Mouse (Mus musculus) neural tube, embryonic 15.5 days (tissue): ENCODE measurements around the gene Smok3a. TPM values are rescaled to one million over a fixed set of nuclear protein-coding genes. Genes with fewer than 3 reads are reported as not detected.
"Not testable (repeated sequence)": the region's sequence is repeated elsewhere in the genome, so short reads cannot be mapped to it uniquely, and the experiment has no call there.

Experiments used
- ATAC-seq: fragments of 200-750 bp; cut with Nextera tagmentation; 2 replicates; pipeline ENCODE4 v1.8.0; 2017; ENCODE audit warnings: mild to moderate bottlenecking, moderate TSS enrichment, moderate library complexity; ENCODE audit not compliant: low FRiP score
- H3K27ac ChIP-seq: fragments of 300-500 bp; sonication (generic); replicated peaks from 2 replicates; pipeline ENCODE4 v1.5.1; 2015; ENCODE audit warnings: mild to moderate bottlenecking, inconsistent platforms
- H3K27me3 ChIP-seq: fragments of 300-500 bp; sonication (generic); replicated peaks from 2 replicates; pipeline ENCODE4 v1.6.1; 2015; ENCODE audit warnings: inconsistent platforms
- H3K36me3 ChIP-seq: fragments of 300-500 bp; sonication (generic); 2 replicates; pipeline ENCODE4 v1.6.1; 2015; ENCODE audit warnings: inconsistent platforms
- H3K4me1 ChIP-seq: fragments of 300-500 bp; sonication (generic); 2 replicates; pipeline ENCODE4 v1.6.1; 2015; ENCODE audit warnings: inconsistent platforms
- H3K4me2 ChIP-seq: fragments of 300-500 bp; sonication (generic); 2 replicates; pipeline ENCODE4 v1.6.1; 2015; ENCODE audit warnings: inconsistent platforms, mild to moderate bottlenecking, moderate library complexity
- H3K4me3 ChIP-seq: fragments of 300-500 bp; sonication (generic); replicated peaks from 2 replicates; pipeline ENCODE4 v1.5.1; 2015; ENCODE audit warnings: mild to moderate bottlenecking, inconsistent platforms
- H3K9ac ChIP-seq: fragments of 300-500 bp; sonication (generic); replicated peaks from 2 replicates; pipeline ENCODE4 v1.6.1; 2015; ENCODE audit warnings: mild to moderate bottlenecking, inconsistent platforms
- H3K9me3 ChIP-seq: fragments of 300-500 bp; sonication (generic); replicated peaks from 2 replicates; pipeline ENCODE4 v1.6.1; 2016; ENCODE audit warnings: inconsistent platforms
- WGBS: fragments of 180-500 bp; shearing (Covaris S2); methylation state at CpG from one replicate; pipeline ENCODE4 v1.1.7; 2015; ENCODE audit warnings: mixed read lengths; 5-methylcytosine and 5-hydroxymethylcytosine counted together
- polyA plus RNA-seq: library from polyadenylated mRNA; unstranded; fragments of >200 nt; fragmentation: Nextera tagmentation; extraction: Ambion mirVana; gene quantifications from 2 replicates; pipeline ENCODE4 v1.2.1, GENCODE M21; 2015

Smok3a gene
- polyA plus RNA-seq = not detected in 2 replicates

- not testable (repeated sequence) for H3K9me3 ChIP-seq, H3K9ac ChIP-seq, H3K4me3 ChIP-seq, ATAC-seq, H3K36me3 ChIP-seq, H3K27me3 ChIP-seq, H3K27ac ChIP-seq, H3K4me2 ChIP-seq, H3K4me1 ChIP-seq
- 93% methylated on average over 3 of the region's 7 CpGs for WGBS
Measured at GRCm38 (mm10) chr5:138020961-138021479, at the start of gene Smok3a, which contains the start of gene Smok3b. Smok3a (plus strand) TSS chr5:138021261. Smok3b (plus strand) TSS chr5:138021429.

DNA sequence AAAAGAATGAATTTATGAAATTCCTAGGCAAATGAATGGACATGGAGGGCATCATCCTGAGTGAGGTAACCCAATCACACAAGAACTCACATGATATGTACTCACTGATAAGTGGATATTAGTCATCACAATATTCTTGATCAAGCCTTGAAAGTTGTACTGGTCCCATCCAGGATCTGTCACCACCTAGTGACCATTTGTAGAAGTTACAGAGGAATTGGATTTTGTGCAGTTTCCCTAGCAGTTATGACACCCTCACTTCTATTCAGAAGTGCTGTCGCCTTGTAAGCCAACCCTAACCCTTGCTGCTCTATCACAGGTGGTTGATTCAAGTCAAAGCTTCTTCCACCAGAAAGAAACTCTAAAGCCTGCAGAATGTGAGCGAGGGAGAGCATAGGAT is 47.9 kb upstream of the Smok3a start:
- ATAC-seq = no peak

DNA sequence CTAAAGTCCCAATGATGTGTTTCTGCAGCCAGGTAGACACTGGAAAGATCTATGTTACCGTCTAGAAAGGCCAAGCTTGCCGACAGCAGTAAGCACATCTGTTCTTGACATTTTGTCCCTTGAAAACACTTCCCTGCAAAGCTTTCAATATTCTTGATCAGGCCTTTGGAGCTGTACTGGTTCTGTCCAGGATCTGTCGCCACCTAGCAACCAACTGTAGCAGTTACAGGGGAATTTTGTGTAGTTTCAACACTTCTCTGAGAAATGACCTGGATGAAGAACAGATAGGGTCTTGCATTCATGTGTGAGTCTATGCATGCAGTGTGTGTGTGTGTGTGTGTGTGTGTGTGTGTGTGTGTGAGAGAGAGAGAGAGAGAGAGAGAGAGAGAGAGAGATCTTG is 47.3 kb upstream of the Smok3a start:
- Histone ChIP-seq H3K27me3 (0 out of 2 replicates have a peak, but pooled peaks cover 2% of the 10 kb centered on the region), H3K4me1 (no peaks in the 10 kb centered on the region), H3K36me3 (no peaks in the 10 kb centered on the region), H3K4me3 (no peak overlapping the region), H3K9me3 (no peaks in the 10 kb centered on the region), H3K4me2 (no peak overlapping the region), H3K9ac (no peak overlapping the region), H3K27ac (no peak overlapping the region)
- WGBS = 59% methylated on average over 3 of the region's 3 CpGs
- ATAC-seq = no peak

More for the DNA sequence above, 47.9 kb upstream of the Smok3a start:
- Histone ChIP-seq H3K4me1 (no peaks in the 10 kb centered on the region), H3K4me2 (no peak overlapping the region), H3K4me3 (no peak overlapping the region), H3K27ac (no peak overlapping the region), H3K9me3 (no peaks in the 10 kb centered on the region), H3K36me3 (no peaks in the 10 kb centered on the region), H3K9ac (no peak overlapping the region), H3K27me3 (0 out of 2 replicates have a peak, but pooled peaks cover 2% of the 10 kb centered on the region)
- 76% methylated on average over 2 of the region's 2 CpGs for WGBS

- Histone ChIP-seq H3K27ac (no peak overlapping the region), H3K4me2 (no peak overlapping the region), H3K4me3 (no peak overlapping the region), H3K4me1 (no peaks in the 10 kb centered on the region), H3K9me3 (no peaks in the 10 kb centered on the region), H3K36me3 (no peaks in the 10 kb centered on the region), H3K27me3 (0 out of 2 replicates have a peak, but pooled peaks cover 2% of the 10 kb centered on the region), H3K9ac (no peak overlapping the region)
- WGBS = 66% methylated on average over 3 of the region's 3 CpGs
- ATAC-seq = no peak
Measured at GRCm38 (mm10) chr5:137974724-137975123, 46.3 kb upstream of the Smok3a start.

DNA sequence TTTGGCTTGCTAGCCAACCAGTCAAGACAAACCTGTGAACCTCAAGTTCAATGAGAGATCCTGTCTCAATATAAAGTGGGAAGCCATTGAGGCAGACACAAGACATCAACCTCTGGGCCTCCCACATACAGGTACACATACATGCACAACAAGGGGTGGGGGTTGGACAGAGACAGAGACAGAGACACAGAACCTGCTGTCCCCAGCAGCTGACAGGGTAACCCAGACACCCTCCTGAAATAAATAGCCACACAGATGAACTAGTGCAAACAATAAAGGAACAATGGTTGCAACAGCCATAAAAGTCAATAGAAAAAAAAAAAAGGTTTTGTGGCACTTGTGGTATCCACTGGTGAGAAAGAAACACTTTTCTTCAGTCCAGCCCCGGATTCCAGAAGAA is 45.6 kb upstream of the Smok3a start:
- Histone ChIP-seq H3K36me3 (no peaks in the 10 kb centered on the region), H3K9me3 (no peaks in the 10 kb centered on the region), H3K27me3 (0 out of 2 replicates have a peak, but pooled peaks cover 2% of the 10 kb centered on the region), H3K4me3 (no peak overlapping the region), H3K4me1 (no peaks in the 10 kb centered on the region), H3K27ac (no peak overlapping the region), H3K9ac (no peak overlapping the region), H3K4me2 (no peak overlapping the region)
- WGBS = 28% methylated on average over 1 of the region's 1 CpGs
- ATAC-seq = no peak

DNA sequence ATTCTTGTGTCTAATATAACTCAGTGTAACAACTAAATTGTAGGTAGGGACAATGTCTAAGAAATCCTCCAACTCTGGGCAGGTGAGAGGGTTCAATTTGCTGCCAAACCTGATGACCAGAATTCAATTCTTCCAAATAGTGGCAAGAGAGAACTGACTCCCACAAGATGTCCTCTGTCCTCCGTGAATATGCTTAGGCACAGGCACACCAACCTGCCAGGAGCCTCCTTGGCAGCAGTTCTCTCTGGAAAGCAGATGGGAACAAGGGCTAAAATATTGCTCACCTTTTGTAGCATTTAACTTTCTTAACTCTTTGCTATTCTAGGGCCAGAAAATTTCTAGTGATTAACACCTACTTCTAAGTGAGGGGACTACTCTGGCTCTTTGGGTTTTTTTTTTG is 43.8 kb upstream of the Smok3a start:
- H3K27me3 ChIP-seq = 0 out of 2 replicates have a peak, but pooled peaks cover 2% of the 10 kb centered on the region
- WGBS = 32% methylated on average over 1 of the region's 1 CpGs
- no peak overlapping the region for H3K4me3 ChIP-seq
- no peak for ATAC-seq
- no peak overlapping the region for H3K27ac ChIP-seq
- H3K4me1 ChIP-seq = no peaks in the 10 kb centered on the region
- no peaks in the 10 kb centered on the region for H3K36me3 ChIP-seq
- no peak overlapping the region for H3K4me2 ChIP-seq
- H3K9me3 ChIP-seq = no peaks in the 10 kb centered on the region
- no peak overlapping the region for H3K9ac ChIP-seq

GRCm38 (mm10) chr5:137979081-137979480 is 42.0 kb upstream of the Smok3a start:
- H3K4me1 ChIP-seq = no peaks in the 10 kb centered on the region
- no peak overlapping the region for H3K27ac ChIP-seq
- 81% methylated on average over 2 of the region's 2 CpGs for WGBS
- ATAC-seq = no peak
- no peak overlapping the region for H3K4me3 ChIP-seq
- no peak overlapping the region for H3K4me2 ChIP-seq
- H3K27me3 ChIP-seq = 0 out of 2 replicates have a peak, but pooled peaks cover 2% of the 10 kb centered on the region
- H3K36me3 ChIP-seq = no peaks in the 10 kb centered on the region
- no peaks in the 10 kb centered on the region for H3K9me3 ChIP-seq
- no peak overlapping the region for H3K9ac ChIP-seq

GRCm38 (mm10) chr5:137981300-137981699 is 39.8 kb upstream of the Smok3a start, which contains the start of gene Azgp1:
Azgp1 (plus strand) TSS chr5:137981520.
- Histone ChIP-seq H3K4me1 (no peaks in the 10 kb centered on the region), H3K27ac (no peak within 1 kb of the TSS), H3K9me3 (no peaks in the 10 kb centered on the region), H3K4me3 (no peak within 1 kb of the TSS), H3K4me2 (no peak within 1 kb of the TSS), H3K27me3 (no peaks in the 10 kb centered on the region), H3K36me3 (no peaks in the 10 kb centered on the region), H3K9ac (no peak within 1 kb of the TSS)
- no peak for ATAC-seq
- WGBS = 89% methylated on average over 4 of the region's 4 CpGs

DNA sequence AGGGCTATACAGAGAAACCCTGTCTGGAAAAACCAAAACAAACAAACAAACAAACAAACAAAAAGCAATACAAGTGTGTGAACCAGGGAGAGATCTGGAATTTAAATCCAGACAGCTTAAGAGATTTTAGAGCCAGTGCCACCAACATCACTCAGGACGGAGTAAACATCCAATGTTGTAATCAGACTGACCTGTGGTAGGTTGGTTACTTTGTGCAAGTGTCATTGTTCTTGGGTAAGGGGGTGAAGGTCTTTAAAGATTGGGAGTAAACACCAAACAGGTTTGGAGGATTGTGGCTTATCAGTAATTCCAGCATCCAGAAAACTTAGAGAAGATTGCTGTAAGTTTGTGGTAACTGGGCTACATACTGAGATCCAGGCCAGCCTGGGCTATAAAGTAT is 34.7 kb upstream of the Smok3a start:
- Histone ChIP-seq H3K4me2 (no peak overlapping the region), H3K9ac (no peak overlapping the region), H3K4me1 (no peaks in the 10 kb centered on the region), H3K27ac (no peak overlapping the region), H3K36me3 (no peaks in the 10 kb centered on the region), H3K27me3 (no peaks in the 10 kb centered on the region), H3K4me3 (no peak overlapping the region), H3K9me3 (no peaks in the 10 kb centered on the region)
- WGBS = 91% methylated on average over 1 of the region's 1 CpGs
- ATAC-seq = no peak

DNA sequence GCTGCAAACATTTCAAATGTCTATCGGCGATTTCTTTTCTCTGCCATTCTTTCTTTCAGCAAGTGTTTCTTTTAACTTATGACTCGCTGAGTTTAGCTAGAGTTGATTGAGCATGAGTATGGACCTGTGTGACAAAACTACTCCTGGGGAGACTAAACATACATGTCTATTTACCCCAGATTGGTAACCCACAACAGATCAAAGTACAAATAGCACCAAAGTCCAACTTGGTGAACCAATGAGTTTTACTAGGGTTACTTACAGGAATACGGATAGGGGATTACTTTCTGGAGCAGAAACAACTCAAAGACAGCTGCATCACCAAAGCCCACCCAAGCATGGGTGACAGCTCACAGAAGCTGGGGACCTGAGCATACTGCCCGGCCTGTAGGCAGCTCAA is 11.6 kb upstream of the Smok3a start:
- H3K27ac ChIP-seq = no peak overlapping the region
- H3K4me2 ChIP-seq = no peak overlapping the region
- WGBS = 96% methylated on average over 5 of the region's 5 CpGs
- no peak overlapping the region for H3K4me3 ChIP-seq
- no peak overlapping the region for H3K9ac ChIP-seq
- no peaks in the 10 kb centered on the region for H3K27me3 ChIP-seq
- H3K9me3 ChIP-seq = no peaks in the 10 kb centered on the region
- no peak for ATAC-seq
- H3K4me1 ChIP-seq = no peaks in the 10 kb centered on the region
- no peaks in the 10 kb centered on the region for H3K36me3 ChIP-seq

GRCm38 (mm10) chr5:138012382-138012781 is 8.7 kb upstream of the Smok3a start:
- Histone ChIP-seq H3K4me1 (no peaks in the 10 kb centered on the region), H3K4me2 (no peak overlapping the region), H3K9me3 (no peaks in the 10 kb centered on the region), H3K27me3 (no peaks in the 10 kb centered on the region), H3K27ac (no peak overlapping the region), H3K4me3 (no peak overlapping the region), H3K9ac (no peak overlapping the region), H3K36me3 (no peaks in the 10 kb centered on the region)
- 96% methylated on average over 5 of the region's 5 CpGs for WGBS
- no peak for ATAC-seq

GRCm38 (mm10) chr5:138016530-138016929 is 4.5 kb upstream of the Smok3a start:
- no peak overlapping the region for H3K9ac ChIP-seq
- H3K27me3 ChIP-seq = no peaks in the 10 kb centered on the region
- H3K9me3 ChIP-seq = no peaks in the 10 kb centered on the region
- H3K27ac ChIP-seq = no peak overlapping the region
- ATAC-seq = no peak
- no peak overlapping the region for H3K4me3 ChIP-seq
- H3K4me1 ChIP-seq = no peaks in the 10 kb centered on the region
- H3K36me3 ChIP-seq = no peaks in the 10 kb centered on the region
- H3K4me2 ChIP-seq = no peak overlapping the region
- WGBS = 95% methylated on average over 2 of the region's 2 CpGs
